Mouse (Mus musculus) CH12.LX (cell line): Measurements from ENCODE around the gene Cirbp.

ENCODE experiments used
- ETS1 ChIP-seq: conservative IDR thresholded peaks from 2 replicates; pipeline ENCODE4 v1.6.1; 2012; ENCODE audit warnings: low read depth, mild to moderate bottlenecking, inconsistent platforms, low read length, improper control_type of control experiment, moderate library complexity
- IRF4 ChIP-seq: IDR thresholded peaks from 2 replicates; pipeline ENCODE4 v1.6.1; 2014; ENCODE audit warnings: low read depth, mild to moderate bottlenecking, inconsistent platforms, low read length, improper control_type of control experiment
- POLR2A ChIP-seq: IDR thresholded peaks from 2 replicates; pipeline ENCODE4 v1.6.1; 2011; ENCODE audit warnings: low read depth, mild to moderate bottlenecking, improper control_type of control experiment, low read length
- UBTF ChIP-seq: IDR thresholded peaks from 2 replicates; pipeline ENCODE4 v1.6.1; 2012; ENCODE audit warnings: low read depth, mild to moderate bottlenecking, inconsistent platforms, low read length, improper control_type of control experiment, moderate library complexity
- ZMIZ1 ChIP-seq: IDR thresholded peaks from 2 replicates; pipeline ENCODE4 v1.6.1; 2012; ENCODE audit warnings: low read depth, mild to moderate bottlenecking, inconsistent platforms, low read length, improper control_type of control experiment

- peak; percentile 85 for TF ChIP-seq POLR2A
- peak; percentile 64; the same call in 1 of the 2 replicates for TF ChIP-seq ZMIZ1
- 0 out of 2 replicates have a peak, but pooled peaks have one; percentile 12 for TF ChIP-seq ETS1
- TF ChIP-seq UBTF: no peak
- TF ChIP-seq IRF4: peak; percentile 36; the same call in 1 of the 2 replicates
Observed at GRCm38 (mm10) chr10:80141786-80142529, 23.8 kb upstream of the Cirbp start.
